Mouse (Mus musculus) T-helper 2 cell (primary cell): ENCODE data around the gene Rps3a1.

ENCODE experiments used
- in situ Hi-C: fragments of 300-600 bp; cut with MboI, MseI; formaldehyde crosslinking; loops from one replicate; pipeline ENCODE4 v1.15.1; 2025; ENCODE audit warnings: high pct_unique_total_duplicates

Gene Rps3a1

DNA sequence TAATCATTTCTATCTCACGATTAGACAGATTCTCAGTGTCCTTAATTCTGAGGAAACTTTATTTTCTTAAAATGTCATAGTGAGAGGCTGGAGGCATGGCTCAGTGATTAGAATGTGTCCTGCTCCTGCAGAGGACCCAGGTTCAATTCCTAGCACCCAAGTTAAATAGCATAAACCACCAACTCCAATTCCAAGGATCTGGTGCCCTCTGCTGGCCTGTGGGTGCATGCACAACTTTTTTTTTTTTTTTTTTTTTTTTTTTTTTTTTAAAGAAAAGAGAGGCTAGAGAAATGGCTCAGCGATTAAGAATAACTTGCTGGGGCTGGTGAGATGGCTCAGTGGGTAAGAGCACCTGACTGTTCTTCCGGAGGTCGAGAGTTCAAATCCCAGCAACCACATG, 25.6 kb downstream of the Rps3a1 start:
- in situ Hi-C loops = loop anchor here (25.0 kb wide), 1 partner anchor 1505 kb away; no protein-coding TSS in a partner anchor

DNA sequence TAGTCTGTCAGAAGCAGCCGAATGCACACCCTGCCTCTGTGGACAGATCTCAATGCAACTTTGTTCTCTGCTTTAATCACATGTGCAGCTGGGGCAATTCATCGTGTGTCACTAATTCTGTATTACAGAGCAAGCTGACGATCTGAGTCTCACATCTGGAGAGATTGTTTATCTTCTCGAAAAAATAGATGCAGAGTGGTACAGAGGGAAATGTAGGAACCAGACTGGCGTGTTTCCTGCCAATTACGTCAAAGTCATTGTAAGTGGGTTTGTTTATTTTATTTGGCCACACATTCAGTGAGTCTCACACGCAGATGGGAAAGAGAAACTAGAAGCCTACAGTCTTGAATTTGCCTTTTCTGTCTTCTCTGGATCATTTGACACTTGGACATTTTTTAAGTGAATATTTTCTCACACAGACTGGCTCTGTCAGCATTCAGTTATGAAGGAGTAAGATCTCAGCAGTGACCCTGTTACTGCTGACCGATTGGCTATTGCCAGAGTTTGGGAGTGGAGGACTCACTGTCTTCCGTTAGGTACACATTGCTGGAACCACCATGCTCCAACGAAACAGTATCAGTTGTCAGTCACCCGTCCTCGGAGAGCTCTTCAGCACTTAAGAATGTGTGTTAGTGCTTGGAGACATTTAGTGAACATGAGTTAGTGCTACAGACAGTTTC, 27.7 kb downstream of the Rps3a1 start:
- in situ Hi-C loops = loop anchor here (25.0 kb wide), 1 partner anchor 1502 kb away; no protein-coding TSS in a partner anchor

DNA sequence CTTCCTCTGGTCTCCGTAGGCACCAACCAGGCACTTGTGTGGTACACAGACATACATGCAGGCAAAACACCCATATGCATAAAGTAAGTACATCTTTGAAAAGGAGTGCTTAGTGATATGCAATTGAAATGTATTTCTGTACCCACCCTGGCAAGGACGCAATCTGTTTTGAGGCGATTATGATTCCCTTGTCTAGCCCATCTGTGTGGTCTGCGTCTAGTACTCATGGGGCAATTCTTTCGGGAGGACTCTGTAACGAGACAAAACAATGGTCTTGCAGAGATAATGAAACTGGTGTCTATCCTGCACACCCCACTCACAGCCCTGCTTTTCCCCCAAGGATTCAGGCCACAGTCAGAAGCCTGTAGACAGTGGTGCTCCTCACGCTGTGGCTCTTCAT, 29.7 kb downstream of the Rps3a1 start:
- in situ Hi-C loops = loop anchor here (25.0 kb wide), 1 partner anchor 1500 kb away; no protein-coding TSS in a partner anchor

DNA sequence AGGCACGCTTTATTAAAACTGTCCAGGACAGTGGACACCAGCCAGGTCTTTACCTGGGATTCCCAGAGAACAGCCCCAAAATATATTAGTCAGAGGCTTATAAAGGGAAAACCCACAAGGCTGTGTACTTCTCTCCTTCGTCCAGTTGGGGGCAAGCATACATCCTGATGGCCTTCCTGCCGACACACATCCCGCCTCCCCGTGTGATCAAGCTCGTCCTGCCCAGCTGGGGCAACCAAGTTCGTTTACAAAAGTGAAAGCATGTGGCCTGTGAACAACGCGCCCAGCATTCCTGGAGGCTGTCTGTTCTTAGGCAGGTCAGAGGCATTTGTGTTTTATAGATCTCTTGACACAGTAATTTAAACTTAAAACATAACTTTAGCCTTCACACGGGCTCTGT, 32.4 kb downstream of the Rps3a1 start:
- in situ Hi-C loops = loop anchor here (25.0 kb wide), 1 partner anchor 1498 kb away; no protein-coding TSS in a partner anchor

DNA sequence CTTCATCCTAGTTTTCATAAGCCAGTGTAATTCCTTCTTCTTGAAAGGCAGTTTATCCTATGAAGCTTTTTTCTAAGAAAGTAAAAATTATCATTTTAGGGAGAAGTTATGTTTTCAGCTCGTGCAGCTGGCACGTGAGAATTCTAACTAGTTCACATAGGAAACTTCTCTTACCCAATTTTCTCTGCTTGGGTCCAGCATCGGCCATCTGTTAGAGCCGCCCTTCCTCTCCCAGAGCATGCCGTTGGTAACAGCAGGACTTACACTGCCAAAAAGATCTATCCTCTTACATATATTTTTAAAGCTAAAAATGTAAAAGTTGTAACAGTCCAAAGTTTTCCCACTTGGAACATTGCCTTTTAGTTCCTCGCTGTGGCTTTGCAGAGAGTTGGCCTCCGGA, 33.4 kb downstream of the Rps3a1 start:
- in situ Hi-C loops = loop anchor here (25.0 kb wide), 1 partner anchor 1497 kb away; no protein-coding TSS in a partner anchor

DNA sequence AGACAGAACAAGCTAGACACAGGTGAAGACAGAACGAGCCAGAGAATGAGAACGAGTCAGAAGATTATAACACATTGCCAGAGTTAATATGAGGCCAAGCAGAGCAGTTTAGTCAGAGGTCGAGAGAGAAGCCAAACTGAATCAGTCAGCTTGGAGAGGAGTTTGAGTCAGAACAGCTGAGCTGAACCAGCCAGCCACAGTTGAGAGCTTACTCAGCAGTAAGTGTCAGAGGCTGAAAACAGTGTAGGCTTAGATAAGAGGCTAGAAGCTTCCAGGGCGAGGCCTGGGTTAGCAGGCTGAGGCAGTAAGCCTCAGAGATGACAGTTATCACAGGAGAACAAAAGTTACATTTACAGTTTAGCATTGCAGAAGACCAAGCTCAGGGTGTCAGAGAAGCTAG, 33.9 kb downstream of the Rps3a1 start:
- in situ Hi-C loops = loop anchor here (25.0 kb wide), 1 partner anchor 1496 kb away; no protein-coding TSS in a partner anchor

DNA sequence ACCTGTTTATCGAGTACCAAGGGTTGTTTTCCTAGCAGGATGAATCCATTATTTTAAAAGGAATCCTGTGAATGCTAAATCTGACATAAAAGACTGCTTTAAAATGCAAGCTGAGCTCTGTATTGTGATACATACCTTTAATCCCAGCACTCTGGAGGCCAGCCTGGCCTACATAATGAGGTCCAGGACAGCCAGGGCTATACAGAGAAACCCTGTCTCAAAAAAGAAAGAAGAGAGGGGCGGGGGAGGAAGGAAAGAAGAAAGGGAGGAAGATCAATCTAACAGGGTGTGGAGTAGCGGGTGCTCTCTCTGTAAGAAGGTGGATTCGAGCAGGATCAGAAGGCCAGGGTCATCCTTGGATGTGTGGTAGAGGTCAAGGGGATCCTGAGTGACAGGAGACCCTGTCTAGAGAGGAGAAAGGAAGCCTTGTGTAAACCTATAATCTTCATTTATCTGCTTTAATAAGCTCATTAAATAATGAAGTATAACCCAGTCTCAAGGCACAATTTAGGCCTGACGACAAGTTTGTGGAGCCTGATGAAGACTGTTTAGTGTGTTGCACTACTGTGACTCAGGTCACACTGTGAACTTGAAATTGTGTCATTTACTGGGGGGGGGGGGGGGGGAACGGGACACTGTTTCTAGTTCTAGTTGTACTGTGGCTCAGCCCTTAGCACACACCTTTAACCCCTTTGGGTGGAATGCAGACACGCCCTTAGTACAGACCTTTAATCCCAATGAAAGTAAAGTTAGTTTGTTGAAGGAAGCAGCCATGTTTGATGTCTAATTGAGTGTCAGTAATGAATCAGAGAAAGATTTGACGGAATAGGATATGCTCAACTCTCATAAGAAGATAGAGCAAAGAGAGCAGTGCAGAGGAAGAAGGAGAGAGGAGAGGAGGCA, 34.6 kb downstream of the Rps3a1 start:
- in situ Hi-C loops = loop anchor here (25.0 kb wide), 1 partner anchor 1496 kb away; no protein-coding TSS in a partner anchor

DNA sequence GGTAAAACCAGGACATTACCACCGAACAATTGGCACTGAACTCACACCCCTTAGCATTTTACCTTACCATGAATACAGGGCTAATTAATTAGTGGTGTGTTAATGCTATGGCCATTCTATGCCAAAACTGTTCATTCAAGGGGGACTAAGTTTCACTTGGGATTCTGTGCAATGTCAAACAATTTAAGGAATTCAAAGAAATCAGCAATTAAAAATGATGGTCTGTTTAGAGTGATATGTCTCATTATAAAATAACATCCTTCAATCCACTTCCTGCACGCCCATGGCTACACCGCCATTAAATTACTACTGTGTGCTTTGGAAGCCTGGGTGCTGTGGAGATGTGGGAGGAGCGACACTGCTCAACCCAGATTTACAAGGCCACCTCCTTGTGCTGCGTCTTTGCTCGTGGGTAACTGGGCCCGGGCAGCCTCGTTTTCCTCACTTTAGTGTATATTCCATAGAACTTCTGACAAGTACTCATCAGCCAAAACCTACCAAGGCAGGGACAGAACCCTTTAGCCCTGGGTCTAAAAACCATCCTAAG, 36.3 kb downstream of the Rps3a1 start:
- in situ Hi-C loops = loop anchor here (25.0 kb wide), 1 partner anchor 1494 kb away; no protein-coding TSS in a partner anchor

DNA sequence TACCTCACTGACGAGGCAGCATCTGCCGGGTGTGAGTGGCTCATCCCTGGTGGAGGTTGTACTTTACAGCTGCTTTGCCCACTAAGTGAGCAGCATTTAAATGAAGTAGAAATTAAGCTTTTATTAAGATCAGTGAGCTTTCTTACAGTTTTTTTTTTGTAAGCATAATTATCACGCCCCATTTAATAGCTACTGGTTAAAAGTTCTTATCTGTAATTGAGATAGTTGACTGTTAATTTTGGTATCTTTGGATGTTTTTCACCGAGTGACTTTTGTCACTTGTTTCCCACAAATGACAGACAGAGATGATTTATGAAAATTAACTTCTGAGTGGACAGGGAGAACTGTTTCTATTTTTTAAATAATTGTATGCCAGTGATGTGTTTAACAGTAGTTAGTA, 37.6 kb downstream of the Rps3a1 start:
- in situ Hi-C loops = loop anchor here (25.0 kb wide), 1 partner anchor 1493 kb away; no protein-coding TSS in a partner anchor

DNA sequence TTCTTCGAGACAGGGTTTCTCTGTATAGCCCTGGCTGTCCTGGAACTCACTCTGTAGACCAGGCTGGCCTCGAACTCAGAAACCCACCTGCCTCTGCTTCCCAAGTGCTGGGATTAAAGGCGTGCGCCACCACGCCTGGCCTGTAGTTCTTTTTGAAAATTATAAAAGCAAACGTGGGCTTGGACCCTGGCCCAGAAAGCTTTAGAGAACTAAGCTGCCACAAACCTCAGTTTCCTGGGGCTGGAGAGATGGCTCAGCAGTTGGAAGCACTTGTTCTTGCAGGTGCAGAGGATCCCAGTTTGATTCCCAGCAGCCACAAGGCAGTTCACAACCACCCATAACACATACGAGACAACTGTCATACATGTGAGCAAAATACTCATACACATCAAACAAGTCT, 38.1 kb downstream of the Rps3a1 start:
- in situ Hi-C loops = loop anchor here (25.0 kb wide), 1 partner anchor 1492 kb away; no protein-coding TSS in a partner anchor

DNA sequence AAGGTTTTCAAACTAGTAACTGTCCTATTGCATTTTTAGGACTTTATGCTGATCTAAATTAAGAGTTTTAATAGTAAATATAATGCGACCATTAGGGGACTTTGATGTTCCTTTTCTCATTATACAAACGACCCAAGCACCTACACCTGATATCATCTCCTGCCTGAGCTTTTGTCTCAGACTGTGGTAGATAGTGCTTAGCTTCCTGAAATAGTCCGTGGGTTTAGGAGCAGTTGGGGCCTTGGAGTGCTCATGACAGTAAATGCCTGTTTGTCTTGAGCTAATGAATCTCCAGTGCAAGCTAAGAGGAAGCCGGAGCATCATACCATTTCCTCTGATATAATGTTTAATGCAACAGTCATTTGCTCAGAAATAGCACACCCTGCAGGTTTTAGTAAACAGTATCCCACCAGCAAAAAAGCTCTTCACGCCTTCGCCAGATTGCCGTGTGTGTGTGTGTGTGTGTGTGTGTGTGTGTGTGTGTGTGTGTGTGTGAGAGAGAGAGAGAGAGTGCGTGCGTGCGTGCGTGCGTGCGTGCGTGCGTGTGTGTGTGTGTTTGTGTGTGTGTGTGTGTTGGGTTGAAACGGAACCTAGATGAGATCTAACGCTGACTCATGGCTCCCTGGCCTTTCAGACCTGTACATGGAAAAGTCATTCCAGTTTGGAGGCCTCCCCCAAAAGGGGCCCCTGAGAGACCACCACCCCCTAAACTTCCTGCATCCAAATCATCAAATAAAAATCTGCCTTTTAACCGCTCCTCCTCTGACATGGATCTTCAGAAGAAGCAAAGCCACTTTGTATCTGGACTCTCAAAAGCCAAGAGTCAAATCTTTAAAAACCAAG, 38.8 kb downstream of the Rps3a1 start:
- in situ Hi-C loops = loop anchor here (25.0 kb wide), 1 partner anchor 1491 kb away; no protein-coding TSS in a partner anchor

DNA sequence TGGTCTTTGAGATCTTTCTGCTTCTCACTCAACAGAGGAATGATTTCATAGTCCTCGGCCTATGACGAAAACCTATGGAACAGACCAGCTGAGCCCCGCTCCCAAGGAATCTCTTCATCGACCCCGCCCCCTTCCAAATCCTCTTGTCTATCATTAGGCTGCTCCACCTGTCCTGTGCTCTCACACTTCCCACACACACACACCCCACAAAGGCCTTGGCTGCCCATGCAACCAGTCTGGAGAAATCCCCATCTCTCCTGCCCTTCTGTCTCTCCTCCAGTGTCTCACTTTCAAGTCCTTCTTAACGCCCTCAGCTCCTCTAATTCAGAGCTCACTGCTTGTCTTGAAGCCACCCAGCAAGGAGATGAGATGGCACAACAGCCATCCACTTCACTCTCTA, 40.5 kb downstream of the Rps3a1 start:
- in situ Hi-C loops = loop anchor here (25.0 kb wide), 1 partner anchor 1490 kb away; no protein-coding TSS in a partner anchor

DNA sequence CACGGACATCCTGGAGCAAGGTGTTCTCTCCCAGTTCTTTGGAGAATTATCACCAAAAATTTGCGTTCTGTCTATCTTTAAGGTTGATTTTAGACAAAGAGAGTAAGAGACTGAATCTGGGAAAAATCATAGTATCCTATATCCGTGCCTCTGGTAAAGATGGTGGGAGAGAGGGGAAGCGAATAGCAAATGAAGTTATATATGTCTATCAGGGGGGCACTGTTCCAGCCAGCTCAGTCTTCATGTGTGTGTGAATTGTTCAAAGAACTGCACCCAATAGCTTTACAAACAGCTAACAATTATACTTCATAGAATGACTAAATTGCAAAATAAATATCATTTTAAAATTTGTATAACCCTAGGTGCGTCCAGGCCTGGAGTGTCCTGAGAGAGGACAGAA, 48.6 kb downstream of the Rps3a1 start:
- in situ Hi-C loops = no loop called here

DNA sequence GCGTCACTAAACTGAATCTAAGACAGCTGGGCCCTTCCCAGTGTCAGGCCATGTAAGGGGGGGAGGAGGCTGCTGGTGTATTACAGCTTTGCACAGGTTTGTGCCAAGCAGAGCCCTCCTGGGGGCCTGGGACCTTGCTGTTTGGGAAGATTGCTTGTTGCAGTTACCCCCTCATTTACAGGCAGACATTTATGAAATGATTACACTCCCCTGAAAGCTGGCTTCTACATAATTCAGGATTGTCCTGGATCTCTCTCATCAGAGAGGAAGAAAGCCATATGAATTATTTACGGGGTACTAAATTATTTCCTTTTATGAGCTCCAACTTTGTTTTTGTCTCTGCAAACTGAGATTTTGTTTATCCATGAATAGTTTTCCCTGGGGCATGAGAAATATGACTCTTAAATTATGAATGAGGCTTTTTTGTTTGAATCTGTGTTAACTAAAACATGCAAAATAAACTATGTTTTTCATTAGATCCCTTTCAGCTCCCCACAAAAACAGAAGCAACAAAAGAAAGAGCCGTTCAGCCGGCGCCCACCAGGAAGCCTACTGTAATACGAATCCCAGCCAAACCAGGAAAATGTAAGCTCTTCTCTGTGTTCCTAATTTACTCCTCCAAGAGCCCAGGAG, 49.2 kb downstream of the Rps3a1 start:
- in situ Hi-C loops = no loop called here
